Mouse (Mus musculus) lung, postnatal 14 days (tissue): ENCODE measurements around the gene Dtx4.

Experiments
- DNase-seq: peaks from one replicate; pipeline ENCODE4 v3.0.0; 2021

Gene Dtx4

GRCm38 (mm10) chr19:12493453-12494186 lies 7.6 kb downstream of the Dtx4 start:
- no peak for DNase-seq

GRCm38 (mm10) chr19:12491636-12492035 lies 9.6 kb downstream of the Dtx4 start:
- no peak for DNase-seq

- no peak for DNase-seq
Measured at GRCm38 (mm10) chr19:12489675-12490570, 11.3 kb downstream of the Dtx4 start.

GRCm38 (mm10) chr19:12488969-12489674 lies 12.1 kb downstream of the Dtx4 start:
- DNase-seq: no peak

- DNase-seq: no peak
Measured at GRCm38 (mm10) chr19:12488205-12488966, 12.9 kb downstream of the Dtx4 start.

- no peak for DNase-seq
Measured at GRCm38 (mm10) chr19:12487511-12488204, 13.6 kb downstream of the Dtx4 start.

- DNase-seq: peak; percentile 79
Measured at GRCm38 (mm10) chr19:12486875-12487274, 14.4 kb downstream of the Dtx4 start.

- DNase-seq: no peak
Measured at GRCm38 (mm10) chr19:12485631-12486030, 15.6 kb downstream of the Dtx4 start.

- no peak for DNase-seq
Measured at GRCm38 (mm10) chr19:12485223-12485622, 16.0 kb downstream of the Dtx4 start.

GRCm38 (mm10) chr19:12484210-12484609 lies 17.0 kb downstream of the Dtx4 start:
- DNase-seq: no peak

- DNase-seq: no peak
Measured at GRCm38 (mm10) chr19:12483782-12484181, 17.5 kb downstream of the Dtx4 start.

GRCm38 (mm10) chr19:12478369-12478768 lies 22.9 kb downstream of the Dtx4 start:
- no peak for DNase-seq

- DNase-seq: no peak
Measured at GRCm38 (mm10) chr19:12476721-12477270, 24.5 kb downstream of the Dtx4 start.

- DNase-seq: peak; percentile 93
Measured at GRCm38 (mm10) chr19:12475380-12476250, 25.6 kb downstream of the Dtx4 start.

- no peak for DNase-seq
Measured at GRCm38 (mm10) chr19:12473951-12474350, 27.3 kb downstream of the Dtx4 start.

- no peak for DNase-seq
Measured at GRCm38 (mm10) chr19:12473201-12473641, 28.0 kb downstream of the Dtx4 start.

- no peak for DNase-seq
Measured at GRCm38 (mm10) chr19:12472381-12472976, 28.8 kb downstream of the Dtx4 start.

GRCm38 (mm10) chr19:12471866-12472265 lies 29.4 kb downstream of the Dtx4 start:
- DNase-seq: peak; percentile 34

GRCm38 (mm10) chr19:12467436-12467835 lies 33.8 kb downstream of the Dtx4 start:
- no peak for DNase-seq

GRCm38 (mm10) chr19:12466204-12466603 lies 35.0 kb downstream of the Dtx4 start:
- peak; percentile 64 for DNase-seq
